Mouse (Mus musculus) neural tube, embryonic 11.5 days (tissue): ENCODE results near the gene Gzmk. TPM values are rescaled to one million over a fixed set of nuclear protein-coding genes. Genes with fewer than 3 reads are reported as not detected.

Experiments used
- ATAC-seq: fragments of 200-750 bp; cut with Nextera tagmentation; 2 replicates; pipeline ENCODE4 v1.8.0; 2017; ENCODE audit warnings: moderate number of reproducible peaks, mild to moderate bottlenecking, moderate TSS enrichment, moderate library complexity; ENCODE audit not compliant: insufficient read depth, low FRiP score, low TSS enrichment
- DNase-seq: peaks from one replicate; pipeline ENCODE4 v3.0.0-alpha.2; 2015; ENCODE audit warnings: low spot score
- H3K27ac ChIP-seq: fragments of 300-500 bp; sonication (generic); 2 replicates; pipeline ENCODE4 v1.5.1; 2014; ENCODE audit warnings: low read depth, mild to moderate bottlenecking, low read length
- H3K27me3 ChIP-seq: fragments of 300-500 bp; sonication (generic); 2 replicates; pipeline ENCODE4 v1.6.1; 2014; ENCODE audit warnings: mild to moderate bottlenecking, low read length, mixed read lengths; ENCODE audit not compliant: control insufficient read depth, insufficient read depth
- H3K36me3 ChIP-seq: fragments of 300-500 bp; sonication (generic); 2 replicates; pipeline ENCODE4 v1.6.1; 2014; ENCODE audit warnings: mild to moderate bottlenecking, low read length, moderate library complexity, mixed read lengths; ENCODE audit not compliant: control insufficient read depth, insufficient read depth
- H3K4me1 ChIP-seq: fragments of 300-500 bp; sonication (generic); 2 replicates; pipeline ENCODE4 v1.6.1; 2014; ENCODE audit warnings: low read length, mixed read lengths; ENCODE audit not compliant: control insufficient read depth, insufficient read depth
- H3K4me2 ChIP-seq: fragments of 300-500 bp; sonication (generic); 2 replicates; pipeline ENCODE4 v1.6.1; 2014; ENCODE audit warnings: low read depth, mild to moderate bottlenecking, moderate library complexity
- H3K4me3 ChIP-seq: fragments of 300-500 bp; sonication (generic); 2 replicates; pipeline ENCODE4 v1.5.1; 2014; ENCODE audit warnings: low read depth, low read length
- H3K9ac ChIP-seq: fragments of 300-500 bp; sonication (generic); 2 replicates; pipeline ENCODE4 v1.6.1; 2014; ENCODE audit warnings: mild to moderate bottlenecking, low read length
- H3K9me3 ChIP-seq: fragments of 300-500 bp; sonication (generic); 2 replicates; pipeline ENCODE4 v1.6.1; 2016; ENCODE audit warnings: low read length; ENCODE audit not compliant: control insufficient read depth
- WGBS: fragments of 180-500 bp; shearing (Covaris S2); extraction: QIAGEN DNeasy Blood & Tissue Kit; methylation state at CpG from one replicate; pipeline ENCODE4 v1.1.7; 2014; 5-methylcytosine and 5-hydroxymethylcytosine counted together
- polyA plus RNA-seq: library from polyadenylated mRNA; unstranded; fragments of >200 nt; fragmentation: Nextera tagmentation; extraction: Ambion mirVana; gene quantifications from 2 replicates; pipeline ENCODE4 v1.2.1, GENCODE M21; 2014

Gene Gzmk
- polyA plus RNA-seq, 1 experiment from 2014 or later: not detected

- Histone ChIP-seq H3K27ac (no peak overlapping the region), H3K4me2 (no peak overlapping the region), H3K4me3 (no peak overlapping the region), H3K27me3 (no peaks in the 10 kb centered on the region), H3K36me3 (no peaks in the 10 kb centered on the region), H3K9ac (no peak overlapping the region), H3K9me3 (no peaks in the 10 kb centered on the region), H3K4me1 (no peaks in the 10 kb centered on the region)
- DNase-seq (no peak), ATAC-seq (no peak)
- WGBS: 88% methylated on average over 4 of the region's 4 CpGs
Measured at GRCm38 (mm10) chr13:113151556-113151955, 74.2 kb downstream of the Gzmk start.

DNA sequence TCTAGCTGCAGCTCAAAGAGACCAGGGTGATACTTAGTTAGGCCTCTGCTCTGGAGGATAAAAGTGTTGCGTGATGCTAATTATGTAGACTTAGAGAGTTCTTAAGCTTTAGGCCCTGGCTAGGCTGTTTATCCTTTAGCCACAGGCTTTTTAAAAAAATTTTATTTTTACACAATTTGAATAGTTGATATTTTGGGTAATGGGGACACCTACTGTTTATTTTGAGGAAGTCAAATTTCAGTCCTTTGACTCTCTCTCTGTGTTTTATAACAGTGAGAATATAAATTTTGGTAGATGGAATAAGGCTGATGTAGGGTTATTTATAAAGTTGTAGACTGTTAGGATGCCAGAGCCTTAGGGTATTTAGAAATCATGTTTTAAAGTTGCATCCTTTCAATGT is 86.1 kb downstream of the Gzmk start:
- no peak for DNase-seq
- Histone ChIP-seq H3K4me3 (no peak overlapping the region), H3K9me3 (no peaks in the 10 kb centered on the region), H3K9ac (no peak overlapping the region), H3K36me3 (no peaks in the 10 kb centered on the region), H3K4me2 (no peak overlapping the region), H3K27ac (no peak overlapping the region), H3K4me1 (no peaks in the 10 kb centered on the region), H3K27me3 (no peaks in the 10 kb centered on the region)
- WGBS: 97% methylated on average over 1 of the region's 1 CpGs
- ATAC-seq: no peak

DNA sequence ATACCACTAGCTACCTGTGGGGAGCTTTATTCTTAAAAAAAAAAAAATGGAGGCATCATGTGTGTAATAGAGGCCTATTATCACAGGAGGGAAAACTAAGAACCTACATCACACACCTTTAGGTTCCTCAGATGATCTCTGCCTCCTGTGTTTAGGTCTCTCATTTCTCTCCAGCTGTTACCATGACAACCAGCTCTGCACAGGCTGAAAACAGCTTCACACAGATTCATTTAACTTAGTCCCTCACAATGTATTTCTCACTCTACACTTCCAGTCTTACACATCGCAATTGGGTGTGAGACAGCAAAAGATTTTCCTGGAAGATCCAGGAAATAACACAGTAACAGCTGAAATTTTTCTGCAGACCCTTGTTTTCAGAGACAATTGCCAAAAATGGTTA is 95.7 kb downstream of the Gzmk start:
- WGBS: 97% methylated on average over 1 of the region's 1 CpGs

More for the DNA sequence above, 95.7 kb downstream of the Gzmk start:
- no peaks in the 10 kb centered on the region for H3K4me1 ChIP-seq
- no peak overlapping the region for H3K9ac ChIP-seq
- no peak for DNase-seq
- H3K4me3 ChIP-seq: no peak overlapping the region
- H3K4me2 ChIP-seq: no peak overlapping the region
- no peaks in the 10 kb centered on the region for H3K27me3 ChIP-seq
- H3K9me3 ChIP-seq: no peaks in the 10 kb centered on the region
- H3K36me3 ChIP-seq: no peaks in the 10 kb centered on the region
- no peak for ATAC-seq
- no peak overlapping the region for H3K27ac ChIP-seq

Other genes starting within 250 kb of the Gzmk start
- 0.12 and 0.50 TPM in 2 replicates for gene Ccno, start 238.1 kb downstream of the Gzmk start, polyA plus RNA-seq
- gene Mcidas, start 232.1 kb downstream of the Gzmk start, polyA plus RNA-seq: not detected in 2 replicates
- gene Cdc20b, start 190.8 kb downstream of the Gzmk start, polyA plus RNA-seq: 0.16 TPM in 1 of 2 replicates, not detected in the other
- 95.2 and 101 TPM in 2 replicates for gene Gpx8, start 179.5 kb downstream of the Gzmk start, polyA plus RNA-seq
- not detected in 2 replicates for gene Gzma, start 124.9 kb downstream of the Gzmk start, polyA plus RNA-seq
- gene Esm1, start 16.2 kb downstream of the Gzmk start, polyA plus RNA-seq: 0.81 and 1.0 TPM in 2 replicates
- 2.1 and 2.9 TPM in 2 replicates for gene BC067074, start 67.3 kb upstream of the Gzmk start, polyA plus RNA-seq